Mouse (Mus musculus): ENCODE results near the gene Sertad3. TPM values are rescaled to one million over a fixed set of nuclear protein-coding genes. Genes with fewer than 3 reads are reported as not detected.
A peak's percentile ranks its signal among the peaks of the same experiment; 100 is the strongest.

Sertad3 gene
- total and polyA plus RNA-seq, 2 experiments = 3.5 to 6.9 TPM

DNA sequence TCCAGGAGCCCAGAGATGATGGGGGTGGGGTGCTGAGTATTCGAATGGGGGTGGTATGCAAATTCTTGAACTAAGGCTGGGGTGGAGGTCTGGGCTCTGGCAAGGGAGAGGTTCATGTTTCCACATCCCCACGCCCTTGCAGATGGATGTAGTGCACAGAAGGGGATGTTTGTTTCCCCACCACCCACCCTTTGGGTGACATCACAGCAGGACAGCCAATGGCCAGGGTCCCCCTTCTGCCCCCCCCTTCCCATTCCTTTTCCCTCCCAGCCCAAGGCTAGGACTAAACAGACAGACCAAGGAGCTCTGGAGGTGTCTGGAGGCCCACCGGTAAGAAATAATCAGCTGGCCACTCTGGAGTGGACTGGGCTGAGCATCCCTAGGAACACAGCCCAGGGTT is 25.5 kb downstream of the Sertad3 start, which contains the start of gene Prx:
TSS of gene Prx (plus strand) at position 289 of the 400 bp plus-strand sequence.
- DNase-seq (ENCODE audit: extremely low read depth, low read depth, low spot score) = no peak
- WGBS = 76% methylated on average over 3 of the region's 3 CpGs
- H3K4me3 ChIP-seq (ENCODE audit: insufficient read depth, low read depth, low read length) = no peak within 1 kb of the TSS

DNA sequence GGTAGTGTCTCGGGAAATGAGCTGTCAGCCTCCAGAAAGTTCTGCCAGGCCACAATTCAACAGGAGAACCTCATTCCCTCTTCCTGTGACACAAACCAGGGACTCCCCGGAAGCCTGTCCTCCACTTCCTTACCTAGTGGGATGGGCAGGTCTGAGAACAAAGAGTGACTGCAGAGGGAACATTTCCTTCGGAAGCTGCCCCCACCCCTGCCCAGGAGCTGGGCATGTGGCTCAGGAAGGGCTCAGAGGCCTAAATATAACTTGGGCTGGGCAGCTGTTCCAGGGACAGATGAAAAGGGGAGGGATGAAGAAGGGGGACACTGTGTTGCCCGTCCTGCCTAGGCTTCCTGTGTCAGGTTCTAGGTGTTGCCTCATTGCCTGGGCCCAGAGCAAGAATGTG is 28.1 kb downstream of the Sertad3 start:
- Histone ChIP-seq H3K4me3 (ENCODE audit: insufficient read depth, low read depth, low read length) (no peak overlapping the region), H3K9ac (ENCODE audit: low read depth, low read length) (no peak overlapping the region), H3K79me2 (ENCODE audit: control insufficient read depth, insufficient read depth, low read length) (no peaks in the 10 kb centered on the region), H3K36me3 (ENCODE audit: control insufficient read depth, insufficient read depth, low read length) (no peaks in the 10 kb centered on the region), H3K4me1 (ENCODE audit: control insufficient read depth, insufficient read depth, low read length) (peaks cover 1% of the 10 kb centered on the region; the same call in 1 of the 2 replicates), H3K27ac (replicated peaks; ENCODE audit: insufficient read depth, low read depth, low read length) (no peak overlapping the region), H3K27me3 (ENCODE audit: control insufficient read depth, insufficient read depth, low read length) (no peaks in the 10 kb centered on the region)
- DNase-seq (ENCODE audit: extremely low read depth, low read depth, low spot score) = no peak
- whole genome bisulfite sequencing = 73% methylated on average over 4 of the region's 4 CpGs
- TF ChIP-seq CTCF (IDR thresholded peaks at IDR 0.05; ENCODE audit: low read depth, low read length) = no peak
- TF ChIP-seq POLR2A (IDR thresholded peaks at IDR 0.05; ENCODE audit: extremely low read depth, insufficient read depth, low read length) = no peak

More for the DNA sequence above, 25.5 kb downstream of the Sertad3 start, which contains the start of gene Prx:
- Histone ChIP-seq H3K79me2 (ENCODE audit: control insufficient read depth, insufficient read depth, low read length) (no peaks in the 10 kb centered on the region), H3K27me3 (ENCODE audit: control insufficient read depth, insufficient read depth, low read length) (no peaks in the 10 kb centered on the region), H3K27ac (replicated peaks; ENCODE audit: insufficient read depth, low read depth, low read length) (no peak within 1 kb of the TSS), H3K9ac (ENCODE audit: low read depth, low read length) (no peak within 1 kb of the TSS), H3K4me1 (ENCODE audit: control insufficient read depth, insufficient read depth, low read length) (peaks cover 1% of the 10 kb centered on the region; the same call in 1 of the 2 replicates), H3K36me3 (ENCODE audit: control insufficient read depth, insufficient read depth, low read length) (no peaks in the 10 kb centered on the region)
- no peak for TF ChIP-seq CTCF (IDR thresholded peaks at IDR 0.05; ENCODE audit: low read depth, low read length)
- TF ChIP-seq POLR2A (IDR thresholded peaks at IDR 0.05; ENCODE audit: extremely low read depth, insufficient read depth, low read length) = no peak

DNA sequence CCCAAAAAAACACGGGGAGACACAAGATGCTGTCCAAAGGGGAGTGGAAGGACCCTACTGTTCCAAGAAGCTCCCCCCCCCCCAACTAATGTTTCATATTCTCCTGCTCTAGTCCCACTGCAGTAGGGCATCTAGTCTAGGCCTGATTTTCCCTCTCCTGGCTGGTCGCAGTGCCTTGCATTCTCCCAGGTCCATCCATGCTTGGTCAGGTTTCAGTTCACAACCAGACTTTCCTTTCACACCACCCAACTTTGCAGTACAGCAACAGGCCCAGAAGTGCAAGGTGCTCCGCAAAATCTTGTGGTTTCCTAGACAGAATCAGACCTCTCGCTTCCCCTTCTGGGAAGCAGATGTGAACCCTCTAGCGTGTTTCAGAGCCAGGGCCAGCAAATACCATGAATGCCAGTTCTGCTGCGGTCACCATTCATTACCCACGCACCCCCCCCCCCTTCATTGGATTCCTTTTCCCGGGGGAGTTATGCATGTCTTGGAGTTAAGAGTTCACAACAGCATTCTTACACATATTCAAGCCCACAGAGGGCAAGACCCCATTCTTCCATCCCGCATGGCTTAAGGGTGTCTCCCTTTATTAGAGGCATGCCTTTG is 33.3 kb downstream of the Sertad3 start:
- DNase-seq (ENCODE audit: extremely low read depth, low read depth, low spot score) = no peak
- Histone ChIP-seq H3K27me3 (ENCODE audit: control insufficient read depth, insufficient read depth, low read length) (no peaks in the 10 kb centered on the region), H3K27ac (replicated peaks; ENCODE audit: insufficient read depth, low read depth, low read length) (no peak overlapping the region), H3K9ac (ENCODE audit: low read depth, low read length) (no peak overlapping the region), H3K4me3 (ENCODE audit: insufficient read depth, low read depth, low read length) (no peak overlapping the region), H3K79me2 (ENCODE audit: control insufficient read depth, insufficient read depth, low read length) (no peaks in the 10 kb centered on the region), H3K4me1 (ENCODE audit: control insufficient read depth, insufficient read depth, low read length) (0 out of 2 replicates have a peak, but pooled peaks cover 1% of the 10 kb centered on the region), H3K36me3 (ENCODE audit: control insufficient read depth, insufficient read depth, low read length) (no peaks in the 10 kb centered on the region)
- TF ChIP-seq CTCF (IDR thresholded peaks at IDR 0.05; ENCODE audit: low read depth, low read length) = no peak
- no peak for TF ChIP-seq POLR2A (IDR thresholded peaks at IDR 0.05; ENCODE audit: extremely low read depth, insufficient read depth, low read length)
- 77% methylated on average over 9 of the region's 9 CpGs for WGBS

DNA sequence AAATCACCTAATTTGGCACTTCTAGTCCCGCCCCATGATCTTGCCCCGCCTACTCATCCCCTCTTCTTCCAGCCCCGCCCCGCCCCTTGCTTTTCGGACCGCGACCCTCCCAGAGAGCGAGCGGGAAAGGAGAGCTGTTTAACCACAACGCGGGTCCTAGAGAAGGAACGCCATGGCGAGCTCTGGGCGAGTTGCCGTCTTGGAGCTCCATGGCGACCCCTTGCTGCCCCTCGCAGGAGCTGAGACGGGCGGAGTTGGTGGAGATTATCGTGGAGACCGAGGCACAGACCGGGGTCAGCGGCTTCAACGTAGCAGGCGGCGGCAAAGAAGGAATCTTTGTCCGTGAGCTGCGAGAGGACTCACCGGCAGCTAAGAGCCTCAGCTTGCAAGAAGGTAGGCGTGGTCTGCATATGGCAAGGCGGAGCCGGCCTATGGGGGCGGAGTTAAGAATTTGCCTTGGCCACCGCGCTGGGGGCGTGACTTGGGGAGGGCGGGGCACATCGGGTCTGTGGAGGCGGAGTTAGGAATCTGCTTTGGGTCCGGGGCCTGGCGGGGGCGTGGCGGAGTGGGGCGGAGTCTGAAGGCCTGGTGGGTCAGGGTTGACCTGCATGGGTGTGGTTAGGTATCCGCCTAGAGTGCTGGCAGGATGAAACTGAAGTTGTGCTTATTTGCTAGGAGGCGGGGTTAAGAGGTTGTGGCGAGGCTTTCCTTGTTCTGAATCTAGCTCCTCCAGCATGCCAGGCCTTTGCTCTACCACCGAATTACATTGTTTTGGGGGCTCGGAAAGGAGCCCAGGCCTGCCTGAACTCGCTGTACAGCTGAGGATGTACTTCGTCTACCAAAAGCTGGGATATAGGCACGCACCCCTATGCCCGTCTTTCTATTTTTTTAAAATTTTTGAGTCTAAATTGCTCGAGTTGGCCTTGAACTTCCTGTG is 34.4 kb downstream of the Sertad3 start:
- Histone ChIP-seq H3K4me1 (ENCODE audit: control insufficient read depth, insufficient read depth, low read length) (0 out of 2 replicates have a peak, but pooled peaks cover 1% of the 10 kb centered on the region), H3K4me3 (ENCODE audit: insufficient read depth, low read depth, low read length) (peak overlapping the region; percentile 93), H3K79me2 (ENCODE audit: control insufficient read depth, insufficient read depth, low read length) (no peaks in the 10 kb centered on the region), H3K27ac (replicated peaks; ENCODE audit: insufficient read depth, low read depth, low read length) (peak overlapping the region; percentile 76), H3K36me3 (ENCODE audit: control insufficient read depth, insufficient read depth, low read length) (no peaks in the 10 kb centered on the region), H3K9ac (ENCODE audit: low read depth, low read length) (peak overlapping the region; percentile 89), H3K27me3 (ENCODE audit: control insufficient read depth, insufficient read depth, low read length) (no peaks in the 10 kb centered on the region)
- DNase-seq (ENCODE audit: extremely low read depth, low read depth, low spot score) = peak; percentile 92
- TF ChIP-seq CTCF (IDR thresholded peaks at IDR 0.05; ENCODE audit: low read depth, low read length) (no peak), POLR2A (IDR thresholded peaks at IDR 0.05; ENCODE audit: extremely low read depth, insufficient read depth, low read length) (0 out of 2 replicates have a peak, but pooled peaks have one; percentile 42)
- 1% methylated on average over 54 of the region's 54 CpGs for WGBS

DNA sequence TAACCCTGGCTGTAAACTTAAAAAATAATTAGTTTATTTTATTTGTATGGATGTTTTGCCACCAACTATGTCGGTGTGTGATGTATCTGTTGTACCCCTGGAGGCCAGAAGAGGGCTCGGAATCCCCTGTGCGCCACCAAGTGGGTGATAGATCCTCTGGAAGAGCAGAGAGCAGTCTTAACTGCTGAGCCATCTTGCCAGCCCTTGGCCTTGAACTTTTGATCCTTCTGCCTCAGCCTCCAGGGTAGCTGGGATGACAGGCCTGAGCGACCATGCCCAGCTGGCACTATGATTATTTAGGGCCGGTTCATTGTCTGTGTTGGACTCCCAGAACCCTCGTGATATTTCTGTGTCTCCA is 35.1 kb downstream of the Sertad3 start:
- no peak overlapping the region for H3K4me3 ChIP-seq (ENCODE audit: insufficient read depth, low read depth, low read length)
- TF ChIP-seq POLR2A (IDR thresholded peaks at IDR 0.05; ENCODE audit: extremely low read depth, insufficient read depth, low read length) (no peak), CTCF (IDR thresholded peaks at IDR 0.05; ENCODE audit: low read depth, low read length) (peak; percentile 85)
- WGBS = 24% methylated on average over 6 of the region's 6 CpGs

More for the DNA sequence above, 35.1 kb downstream of the Sertad3 start:
- Histone ChIP-seq H3K9ac (ENCODE audit: low read depth, low read length) (no peak overlapping the region), H3K4me1 (ENCODE audit: control insufficient read depth, insufficient read depth, low read length) (0 out of 2 replicates have a peak, but pooled peaks cover 1% of the 10 kb centered on the region), H3K27ac (replicated peaks; ENCODE audit: insufficient read depth, low read depth, low read length) (peak overlapping the region; percentile 44; the same call in 1 of the 2 replicates), H3K27me3 (ENCODE audit: control insufficient read depth, insufficient read depth, low read length) (no peaks in the 10 kb centered on the region), H3K36me3 (ENCODE audit: control insufficient read depth, insufficient read depth, low read length) (no peaks in the 10 kb centered on the region), H3K79me2 (ENCODE audit: control insufficient read depth, insufficient read depth, low read length) (no peaks in the 10 kb centered on the region)
- DNase-seq (ENCODE audit: extremely low read depth, low read depth, low spot score) = peak; percentile 46
